Comparison of ENCODE assay signal across 29 mouse cellular contexts in the genomic region with DNA sequence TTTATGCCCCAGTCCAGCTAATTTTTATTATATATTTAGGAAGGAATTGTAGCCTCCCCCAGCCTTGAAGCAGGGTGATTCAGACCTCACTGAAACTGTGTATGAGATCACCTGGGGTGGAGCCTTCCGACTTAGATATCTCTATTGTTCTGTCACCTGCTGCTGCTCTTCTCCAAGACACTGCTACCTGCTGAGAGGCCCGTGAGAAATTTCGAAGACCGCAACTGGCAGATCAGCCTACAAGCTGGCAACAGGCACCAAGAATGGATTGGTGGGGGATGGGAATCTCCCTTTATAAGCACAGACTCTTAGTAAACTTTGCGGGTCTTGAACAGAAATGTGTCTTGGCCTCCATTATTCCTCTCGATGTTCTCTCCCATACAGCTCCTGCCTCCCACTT. TPM values are rescaled to one million over a fixed set of nuclear protein-coding genes. Genes with fewer than 3 reads are reported as not detected.
"Had no signal": no experiment of that assay in that cellular context is flagged by ENCODE, and none has a peak within 500 bp of the region (broad histone marks: within the 10 kb centered on the region; RNA-seq: fewer than 3 reads in every experiment).

No protein-coding gene starts in this region.

- H3K9ac ChIP-seq: liver, postnatal 0 days; lung, embryonic 15.5 days; midbrain, embryonic 13.5 days; midbrain, embryonic 15.5 days; neural tube, embryonic 12.5 days had no signal

- H3K27me3 ChIP-seq: lung, embryonic 15.5 days; megakaryocyte, embryonic 14.5 days; midbrain, embryonic 13.5 days; midbrain, embryonic 15.5 days; neural tube, embryonic 12.5 days had no signal

- H3K36me3 ChIP-seq: lung, embryonic 15.5 days; midbrain, embryonic 13.5 days; midbrain, embryonic 15.5 days; neural tube, embryonic 12.5 days had no signal

- H3K4me1 ChIP-seq: lung, embryonic 15.5 days; megakaryocyte, embryonic 14.5 days; midbrain, embryonic 13.5 days; midbrain, embryonic 15.5 days; neural tube, embryonic 12.5 days had no signal

- H3K4me3 ChIP-seq: lung, embryonic 15.5 days; megakaryocyte, embryonic 14.5 days; midbrain, embryonic 13.5 days; midbrain, embryonic 15.5 days; neural tube, embryonic 12.5 days had no signal

- DNase-seq: liver, postnatal 0 days; lung, adult 2 months; lung, postnatal 14 days; lung, postnatal 36 days; retina, postnatal 1 day; right cerebral cortex, adult 18-20 months; right cerebral cortex, postnatal 25 days; right cerebral cortex, postnatal 4 days; spleen, adult 18-20 months; thymus, adult 18-20 months; thymus, postnatal 14 days; thymus, postnatal 36 days had no signal

- H3K9me3 ChIP-seq: lung, embryonic 15.5 days; megakaryocyte, embryonic 14.5 days; midbrain, embryonic 13.5 days; midbrain, embryonic 15.5 days; neural tube, embryonic 12.5 days had no signal

- H3K27ac ChIP-seq: lung, embryonic 15.5 days; macrophage; midbrain, embryonic 13.5 days; midbrain, embryonic 15.5 days; neural tube, embryonic 12.5 days had no signal

RNA-seq across cellular contexts. Expression of gene Olfr487, which starts 17.5 kb away (rescaled TPM):
- total RNA-seq: megakaryocyte progenitor cell, adult 5-6 weeks; midbrain, postnatal 0 days; monocyte, adult 5-6 weeks; neutrophil, adult 5-6 weeks had no signal
- polyA plus RNA-seq: liver, postnatal 0 days; lung, adult 2 months; lung, embryonic 15.5 days; lung, postnatal 0 days; macrophage; midbrain, embryonic 11.5 days; midbrain, embryonic 13.5 days; midbrain, embryonic 15.5 days; midbrain, postnatal 0 days; neural tube, embryonic 12.5 days; neural tube, embryonic 14.5 days; small intestine, adult 2 months; stomach, embryonic 14.5 days; stomach, embryonic 16.5 days; thymus, postnatal 0 days had no signal

RNA-seq across cellular contexts. Expression of gene Olfr486, which starts 24.4 kb away (rescaled TPM):
- total RNA-seq: megakaryocyte progenitor cell, adult 5-6 weeks; midbrain, postnatal 0 days; monocyte, adult 5-6 weeks; neutrophil, adult 5-6 weeks had no signal
- polyA plus RNA-seq: liver, postnatal 0 days; lung, adult 2 months; lung, embryonic 15.5 days; lung, postnatal 0 days; macrophage; midbrain, embryonic 11.5 days; midbrain, embryonic 13.5 days; midbrain, embryonic 15.5 days; midbrain, postnatal 0 days; neural tube, embryonic 12.5 days; neural tube, embryonic 14.5 days; small intestine, adult 2 months; stomach, embryonic 14.5 days; stomach, embryonic 16.5 days; thymus, postnatal 0 days had no signal

RNA-seq across cellular contexts. Expression of gene Olfr485, which starts 37.3 kb away (rescaled TPM):
- total RNA-seq: megakaryocyte progenitor cell, adult 5-6 weeks; midbrain, postnatal 0 days; monocyte, adult 5-6 weeks; neutrophil, adult 5-6 weeks had no signal
- polyA plus RNA-seq: liver, postnatal 0 days; lung, adult 2 months; lung, embryonic 15.5 days; lung, postnatal 0 days; macrophage; midbrain, embryonic 11.5 days; midbrain, embryonic 13.5 days; midbrain, embryonic 15.5 days; midbrain, postnatal 0 days; neural tube, embryonic 12.5 days; neural tube, embryonic 14.5 days; small intestine, adult 2 months; stomach, embryonic 14.5 days; stomach, embryonic 16.5 days; thymus, postnatal 0 days had no signal
